In genomic region chr11:90094052-90094451, GRCm38 (mm10) we compare ENCODE assay signal across 17 mouse cellular contexts.
DNase-seq lines count a peak whose midpoint lies in the region; ATAC-seq and TF ChIP-seq lines count a peak whose summit lies in the region.
"Had no signal": no experiment of that assay in that cellular context is flagged by ENCODE, and none has a peak within 500 bp of the region (broad histone marks: within the 10 kb centered on the region; RNA-seq: fewer than 3 reads in every experiment).

No protein-coding gene starts in this region.

- no peaks in the 10 kb centered on the region for H3K4me1 ChIP-seq in midbrain, embryonic 11.5 days (ENCODE audit: control insufficient read depth, insufficient read depth, low read length)
- no peaks in the 10 kb centered on the region for H3K4me1 ChIP-seq in midbrain, postnatal 0 days (ENCODE audit: insufficient read depth, low read length)
- H3K4me1 ChIP-seq in lung, embryonic 16.5 days (replicated peaks; ENCODE audit: control insufficient read depth, insufficient read depth, low read length), result peaks cover 17% of the 10 kb centered on the region
- H3K4me1 ChIP-seq in kidney, embryonic 15.5 days, result no peaks in the 10 kb centered on the region
- H3K4me1 ChIP-seq: forebrain, embryonic 13.5 days; hindbrain, embryonic 12.5 days; midbrain, embryonic 12.5 days; neural tube, embryonic 15.5 days had no signal

- H3K27me3 ChIP-seq in midbrain, embryonic 11.5 days (ENCODE audit: control insufficient read depth, insufficient read depth, low read length), result no peaks in the 10 kb centered on the region
- no peaks in the 10 kb centered on the region for H3K27me3 ChIP-seq in midbrain, postnatal 0 days (ENCODE audit: insufficient read depth, low read length)
- H3K27me3 ChIP-seq in lung, embryonic 16.5 days (ENCODE audit: control insufficient read depth, insufficient read depth, low read depth, low read length), result no peaks in the 10 kb centered on the region
- H3K27me3 ChIP-seq in splenic B cell, adult 2 months (ENCODE audit: control insufficient read depth, insufficient read depth, low read length, poor library complexity, severe bottlenecking), result peaks cover 2% of the 10 kb centered on the region; the same call in 1 of the 2 replicates
- no peaks in the 10 kb centered on the region for H3K27me3 ChIP-seq in kidney, embryonic 15.5 days
- H3K27me3 ChIP-seq: forebrain, embryonic 13.5 days; hindbrain, embryonic 12.5 days; midbrain, embryonic 12.5 days; neural tube, embryonic 15.5 days had no signal

- H3K27ac ChIP-seq in gastrocnemius, adult 2 months, result peak overlapping the region; percentile 43; the same call in 1 of the 2 replicates
- no peak overlapping the region for H3K27ac ChIP-seq in midbrain, embryonic 11.5 days (ENCODE audit: low read depth, low read length)
- H3K27ac ChIP-seq in midbrain, postnatal 0 days (ENCODE audit: low read depth, low read length), result no peak overlapping the region
- H3K27ac ChIP-seq in lung, embryonic 16.5 days (ENCODE audit: low read length), result no peak overlapping the region; the same call in 1 of the 2 replicates
- no peak overlapping the region for H3K27ac ChIP-seq in kidney, embryonic 15.5 days
- H3K27ac ChIP-seq: forebrain, embryonic 13.5 days; hindbrain, embryonic 12.5 days; midbrain, embryonic 12.5 days; neural tube, embryonic 15.5 days had no signal

- no peaks in the 10 kb centered on the region for H3K36me3 ChIP-seq in midbrain, embryonic 11.5 days (ENCODE audit: control insufficient read depth, insufficient read depth, low read length)
- no peaks in the 10 kb centered on the region for H3K36me3 ChIP-seq in midbrain, postnatal 0 days (ENCODE audit: insufficient read depth, low read length)
- H3K36me3 ChIP-seq in lung, embryonic 16.5 days (ENCODE audit: control insufficient read depth, insufficient read depth, low read length), result no peaks in the 10 kb centered on the region
- no peaks in the 10 kb centered on the region for H3K36me3 ChIP-seq in splenic B cell, adult 2 months (ENCODE audit: control insufficient read depth, insufficient read depth, low read length, poor library complexity, severe bottlenecking)
- H3K36me3 ChIP-seq in kidney, embryonic 15.5 days, result no peaks in the 10 kb centered on the region
- H3K36me3 ChIP-seq: hindbrain, embryonic 12.5 days; midbrain, embryonic 12.5 days; neural tube, embryonic 15.5 days had no signal

- H3K4me3 ChIP-seq in gastrocnemius, adult 2 months, result no peak overlapping the region
- H3K4me3 ChIP-seq in midbrain, embryonic 11.5 days (ENCODE audit: low read depth, low read length), result no peak overlapping the region
- H3K4me3 ChIP-seq in midbrain, postnatal 0 days (ENCODE audit: low read depth, low read length), result no peak overlapping the region
- H3K4me3 ChIP-seq in lung, embryonic 16.5 days (ENCODE audit: low read length), result no peak overlapping the region
- H3K4me3 ChIP-seq in kidney, embryonic 15.5 days (replicated peaks), result no peak overlapping the region
- H3K4me3 ChIP-seq: forebrain, embryonic 13.5 days; hindbrain, embryonic 12.5 days; midbrain, embryonic 12.5 days; neural tube, embryonic 15.5 days had no signal

- DNase-seq in gastrocnemius, adult 2 months, result no peak
- DNase-seq in gastrocnemius, postnatal 10 days, result no peak
- DNase-seq in midbrain, embryonic 11.5 days (ENCODE audit: low spot score, missing footprints), result peak; percentile 37
- no peak for DNase-seq in midbrain, postnatal 0 days (ENCODE audit: low spot score)
- peak; percentile 27 for DNase-seq in splenic B cell, adult 2 months (ENCODE audit: low read depth, low spot score)
- DNase-seq in embryo, embryonic 10.5 days (ENCODE audit: low spot score), result no peak
- DNase-seq: cerebellum, postnatal 14 days; gastrocnemius, postnatal 36 days; kidney, postnatal 25 days; thymus, adult 18-20 months had no signal

- H3K9me3 ChIP-seq in midbrain, embryonic 11.5 days (ENCODE audit: control insufficient read depth, low read length), result no peaks in the 10 kb centered on the region
- no peaks in the 10 kb centered on the region for H3K9me3 ChIP-seq in midbrain, postnatal 0 days (ENCODE audit: low read length)
- H3K9me3 ChIP-seq in lung, embryonic 16.5 days (ENCODE audit: control insufficient read depth, low read length), result no peaks in the 10 kb centered on the region
- no peaks in the 10 kb centered on the region for H3K9me3 ChIP-seq in kidney, embryonic 15.5 days (replicated peaks)
- H3K9me3 ChIP-seq: forebrain, embryonic 13.5 days; hindbrain, embryonic 12.5 days; midbrain, embryonic 12.5 days; neural tube, embryonic 15.5 days had no signal

- no peak for TF ChIP-seq CTCF in gastrocnemius, adult 2 months (IDR thresholded peaks at IDR 0.05)
- TF ChIP-seq CTCF in midbrain, postnatal 0 days (IDR thresholded peaks at IDR 0.05), result no peak

- 85% methylated on average over 7 of the region's 7 CpGs for WGBS in midbrain, embryonic 11.5 days
- 84% methylated on average over 7 of the region's 7 CpGs for WGBS in midbrain, postnatal 0 days
- WGBS in lung, embryonic 16.5 days, result 31% methylated on average over 7 of the region's 7 CpGs
- 78% methylated on average over 7 of the region's 7 CpGs for WGBS in kidney, embryonic 15.5 days

- H3K4me2 ChIP-seq in midbrain, embryonic 11.5 days, result no peak overlapping the region
- no peak overlapping the region for H3K4me2 ChIP-seq in midbrain, postnatal 0 days (ENCODE audit: low read depth, low read length, poor library complexity, severe bottlenecking)
- H3K4me2 ChIP-seq in lung, embryonic 16.5 days (ENCODE audit: low read depth, low read length), result no peak overlapping the region
- no peak overlapping the region for H3K4me2 ChIP-seq in kidney, embryonic 15.5 days
- H3K4me2 ChIP-seq: forebrain, embryonic 13.5 days; hindbrain, embryonic 12.5 days; midbrain, embryonic 12.5 days; neural tube, embryonic 15.5 days had no signal

- no peak for ATAC-seq in midbrain, embryonic 11.5 days (ENCODE audit: low FRiP score)
- no peak for ATAC-seq in midbrain, postnatal 0 days (ENCODE audit: low FRiP score)
- ATAC-seq in lung, embryonic 16.5 days (ENCODE audit: low read depth), result 0 out of 2 replicates have a peak, but pooled peaks have one; percentile 12
- no peak for ATAC-seq in kidney, embryonic 15.5 days (replicated peaks; ENCODE audit: low FRiP score)
- ATAC-seq: forebrain, embryonic 13.5 days; intestine, embryonic 16.5 days had no signal

- no peak overlapping the region for H3K9ac ChIP-seq in midbrain, embryonic 11.5 days (ENCODE audit: low read length)
- H3K9ac ChIP-seq in midbrain, postnatal 0 days (replicated peaks; ENCODE audit: low read length, poor library complexity, severe bottlenecking), result no peak overlapping the region
- H3K9ac ChIP-seq in lung, embryonic 16.5 days (ENCODE audit: low read length), result no peak overlapping the region
- no peak overlapping the region for H3K9ac ChIP-seq in kidney, embryonic 15.5 days
- H3K9ac ChIP-seq: forebrain, embryonic 13.5 days; hindbrain, embryonic 12.5 days; midbrain, embryonic 12.5 days; neural tube, embryonic 15.5 days had no signal

- intact Hi-C loops in gastrocnemius, adult 2 months (cut with DNase I), result no loop called here

Comparison
In these comparisons a context has a peak if more than half of its experiments do, and no peak if none do; other contexts are left out.
1. DNase-seq: peak in midbrain, embryonic 11.5 days (single experiment) and splenic B cell, adult 2 months (single experiment); none in gastrocnemius, adult 2 months (single experiment), gastrocnemius, postnatal 10 days (single experiment), midbrain, postnatal 0 days (single experiment) and embryo, embryonic 10.5 days (single experiment).